Mouse (Mus musculus): ENCODE measurements at regions not wholly inside any gene's neighbourhood (a gene's known extent, or its start where the extent isn't known, plus 50 kb on each side); places are given as distances from the start of the nearest gene placed in this dataset.

GRCm38 (mm10) chr16:73435726-73436125 is 975.9 kb downstream of the Robo2 start:
- no peak for DNase-seq (ENCODE audit: low read depth, low spot score)

- DNase-seq (ENCODE audit: low read depth, low spot score), result no peak
Observed at GRCm38 (mm10) chr16:73424851-73425250, 986.8 kb downstream of the Robo2 start.

- DNase-seq (ENCODE audit: low read depth, low spot score), result no peak
Observed at GRCm38 (mm10) chr16:73424311-73424710, 987.3 kb downstream of the Robo2 start.

GRCm38 (mm10) chr16:73404509-73404908 is 1007.1 kb downstream of the Robo2 start:
- no peak for DNase-seq (ENCODE audit: low read depth, low spot score)

- DNase-seq (ENCODE audit: low read depth, low spot score), result no peak
Observed at GRCm38 (mm10) chr16:73404099-73404498, 1007.5 kb downstream of the Robo2 start.

GRCm38 (mm10) chr16:73379056-73379455 is 1032.6 kb downstream of the Robo2 start:
- no peak for DNase-seq (ENCODE audit: low read depth, low spot score)

- DNase-seq (ENCODE audit: low read depth, low spot score), result no peak
Observed at GRCm38 (mm10) chr16:73374608-73375165, 1036.9 kb downstream of the Robo2 start.

GRCm38 (mm10) chr16:73368607-73369233 is 1042.9 kb downstream of the Robo2 start:
- no peak for DNase-seq (ENCODE audit: low read depth, low spot score)

- DNase-seq (ENCODE audit: low read depth, low spot score), result no peak
Observed at GRCm38 (mm10) chr16:73367926-73368325, 1043.7 kb downstream of the Robo2 start.

- no peak for DNase-seq (ENCODE audit: low read depth, low spot score)
Observed at GRCm38 (mm10) chr16:73367226-73367840, 1044.3 kb downstream of the Robo2 start.

- no peak for DNase-seq (ENCODE audit: low read depth, low spot score)
Observed at GRCm38 (mm10) chr16:73350698-73351097, 1042.6 kb downstream of the Robo1 start.

GRCm38 (mm10) chr16:73343941-73344340 is 1035.8 kb downstream of the Robo1 start:
- no peak for DNase-seq (ENCODE audit: low read depth, low spot score)

- DNase-seq (ENCODE audit: low read depth, low spot score), result no peak
Observed at GRCm38 (mm10) chr16:73343531-73343930, 1035.4 kb downstream of the Robo1 start.

GRCm38 (mm10) chr16:73317644-73318043 is 1009.5 kb downstream of the Robo1 start:
- peak; percentile 46 for DNase-seq (ENCODE audit: low read depth, low spot score)

GRCm38 (mm10) chr16:73310096-73310495 is 1002.0 kb downstream of the Robo1 start:
- peak; percentile 18 for DNase-seq (ENCODE audit: low read depth, low spot score)

- DNase-seq (ENCODE audit: low read depth, low spot score), result no peak
Observed at GRCm38 (mm10) chr16:73279951-73280350, 971.8 kb downstream of the Robo1 start.

- no peak for DNase-seq (ENCODE audit: low read depth, low spot score)
Observed at GRCm38 (mm10) chr16:73259691-73260090, 951.6 kb downstream of the Robo1 start.

- no peak for DNase-seq (ENCODE audit: low read depth, low spot score)
Observed at GRCm38 (mm10) chr16:73259283-73259682, 951.2 kb downstream of the Robo1 start.

GRCm38 (mm10) chr16:73245073-73245590 is 937.0 kb downstream of the Robo1 start:
- DNase-seq (ENCODE audit: low read depth, low spot score), result no peak

GRCm38 (mm10) chr16:73230599-73230998 is 922.5 kb downstream of the Robo1 start:
- DNase-seq (ENCODE audit: low read depth, low spot score), result no peak

- DNase-seq (ENCODE audit: low read depth, low spot score), result no peak
Observed at GRCm38 (mm10) chr16:73217555-73217954, 909.4 kb downstream of the Robo1 start.

GRCm38 (mm10) chr16:73203542-73203941 is 895.4 kb downstream of the Robo1 start:
- no peak for DNase-seq (ENCODE audit: low read depth, low spot score)

- no peak for DNase-seq (ENCODE audit: low read depth, low spot score)
Observed at GRCm38 (mm10) chr16:73200991-73201390, 892.9 kb downstream of the Robo1 start.

Measured in brain, embryonic 18.5 days (tissue).